Mouse (Mus musculus) adrenal gland, adult 18-20 months (tissue): ENCODE measurements at regions not wholly inside any gene's neighbourhood (a gene's known extent, or its start where the extent isn't known, plus 50 kb on each side); places are given as distances from the start of the nearest gene placed in this dataset.

Source experiments
- DNase-seq, 2 experiments: peaks; one replicate each; pipeline ENCODE4 v3.0.0; 2021 to 2022; ENCODE audit warnings: low spot score in 2 of 2

DNA sequence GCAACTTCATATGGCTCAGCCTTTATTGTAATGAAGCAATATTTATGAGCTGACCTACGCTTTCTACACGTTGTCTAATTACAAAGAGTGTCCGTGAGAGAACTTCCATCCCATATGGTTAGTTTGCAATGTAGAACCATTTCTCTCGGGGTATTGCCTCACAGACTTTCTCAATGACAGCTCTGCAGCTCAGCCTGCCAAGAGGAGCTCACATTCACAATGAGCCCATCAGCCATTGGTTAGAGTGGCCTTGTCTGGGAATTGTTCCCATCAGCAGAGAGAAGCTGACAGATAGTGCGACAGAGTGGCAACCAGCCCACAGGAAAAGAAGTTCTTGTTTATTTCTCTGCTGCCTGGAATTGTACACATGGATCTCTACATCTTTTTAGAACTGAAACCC lies 409.7 kb downstream of the Zfp704 start:
- DNase-seq = no peak

DNA sequence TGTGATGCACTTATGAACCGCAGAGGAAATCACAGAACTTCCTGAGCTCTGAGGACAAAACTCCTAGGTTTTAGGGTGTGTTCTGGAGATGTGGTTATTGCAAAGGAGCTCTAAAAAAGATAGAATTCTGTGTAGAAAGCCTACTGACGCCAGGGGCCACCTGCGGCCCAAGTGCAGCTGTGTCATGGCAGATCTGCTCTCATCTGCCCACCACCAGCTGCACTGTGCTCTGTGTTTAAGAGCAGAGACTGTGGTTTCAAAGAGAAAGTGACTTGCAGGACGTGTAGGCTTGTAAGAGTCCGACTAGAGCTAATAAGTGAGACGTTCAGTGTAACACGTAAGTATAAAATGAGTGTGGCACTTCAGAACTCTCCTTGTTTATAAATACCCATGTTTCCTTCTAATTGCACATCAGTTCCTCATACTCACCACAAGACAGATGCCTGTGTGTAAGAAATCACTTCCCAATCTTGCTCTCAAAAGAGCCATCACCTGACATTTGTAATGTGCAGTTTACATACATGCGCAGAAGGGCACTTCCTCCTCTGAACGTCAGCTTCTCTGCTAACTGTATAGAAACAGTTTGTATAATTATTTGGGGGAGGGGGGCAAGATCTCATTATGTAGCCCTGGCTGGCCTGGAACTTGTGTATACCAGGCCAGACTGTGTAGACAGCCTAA lies 411.1 kb downstream of the Zfp704 start:
- no peak for DNase-seq

DNA sequence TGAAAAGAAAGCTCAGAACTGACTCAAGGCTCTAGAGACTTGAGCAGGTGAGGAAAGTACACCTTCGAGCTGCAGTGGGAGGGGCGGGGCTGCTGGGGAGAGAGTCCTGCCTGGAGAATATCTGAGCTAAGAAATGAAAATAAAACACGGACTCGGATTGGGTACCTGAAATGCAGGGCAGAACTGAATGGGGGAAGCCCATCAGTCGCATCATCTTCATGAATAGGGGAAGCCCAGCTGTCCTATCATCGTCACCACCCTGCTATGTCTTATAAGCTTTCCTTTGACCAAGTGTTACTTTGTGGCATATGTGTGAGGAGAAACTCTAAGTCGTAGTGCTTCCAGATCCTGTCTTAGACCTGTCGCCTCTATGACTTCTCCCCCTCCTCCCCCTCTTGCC lies 414.1 kb downstream of the Zfp704 start:
- DNase-seq = no peak

DNA sequence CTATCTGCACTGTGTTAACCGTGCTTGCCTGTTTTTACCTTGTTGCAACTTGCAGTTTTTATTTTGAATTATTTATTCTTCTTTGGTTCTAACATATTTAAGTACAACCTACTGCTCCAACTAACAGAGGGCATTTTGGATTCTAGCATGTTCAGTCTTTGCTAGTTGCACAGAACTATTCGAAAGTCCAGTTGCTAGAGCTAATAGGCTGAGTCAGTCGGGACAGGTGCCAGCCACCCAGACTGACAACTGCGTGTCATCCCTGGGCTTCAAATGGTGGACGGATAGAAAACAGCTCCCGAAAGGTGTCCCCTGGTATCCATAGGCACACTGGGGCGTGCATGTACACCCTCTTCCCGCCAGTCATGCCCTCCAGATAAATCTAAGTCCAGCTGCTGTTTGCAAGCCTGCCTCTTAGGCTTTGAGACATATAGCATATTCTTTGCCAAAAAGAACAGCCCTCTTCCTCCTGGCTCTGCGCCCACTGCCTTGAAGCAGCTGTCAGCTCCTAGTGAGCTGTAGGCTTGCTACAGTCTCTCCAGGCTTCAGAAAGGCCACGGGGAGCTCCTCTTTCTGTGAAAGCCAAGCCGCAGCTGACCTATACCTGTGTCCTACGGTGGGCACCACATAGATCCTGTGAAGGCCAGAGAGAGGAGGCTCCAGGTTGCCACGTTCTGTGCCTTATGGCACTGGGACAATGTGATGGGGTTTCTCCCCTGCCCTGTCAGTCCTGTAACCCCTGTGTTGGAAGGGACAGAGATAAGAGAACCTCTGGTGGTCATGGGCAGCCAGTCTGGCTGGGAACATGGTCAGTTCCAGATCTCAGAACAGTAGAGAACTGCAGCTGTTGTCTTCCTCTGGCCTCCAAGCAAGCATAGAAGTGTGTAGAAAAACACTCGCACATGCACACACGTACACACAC lies 420.3 kb downstream of the Zfp704 start:
- peak in 1 of 2 experiments; percentile 44 for DNase-seq

DNA sequence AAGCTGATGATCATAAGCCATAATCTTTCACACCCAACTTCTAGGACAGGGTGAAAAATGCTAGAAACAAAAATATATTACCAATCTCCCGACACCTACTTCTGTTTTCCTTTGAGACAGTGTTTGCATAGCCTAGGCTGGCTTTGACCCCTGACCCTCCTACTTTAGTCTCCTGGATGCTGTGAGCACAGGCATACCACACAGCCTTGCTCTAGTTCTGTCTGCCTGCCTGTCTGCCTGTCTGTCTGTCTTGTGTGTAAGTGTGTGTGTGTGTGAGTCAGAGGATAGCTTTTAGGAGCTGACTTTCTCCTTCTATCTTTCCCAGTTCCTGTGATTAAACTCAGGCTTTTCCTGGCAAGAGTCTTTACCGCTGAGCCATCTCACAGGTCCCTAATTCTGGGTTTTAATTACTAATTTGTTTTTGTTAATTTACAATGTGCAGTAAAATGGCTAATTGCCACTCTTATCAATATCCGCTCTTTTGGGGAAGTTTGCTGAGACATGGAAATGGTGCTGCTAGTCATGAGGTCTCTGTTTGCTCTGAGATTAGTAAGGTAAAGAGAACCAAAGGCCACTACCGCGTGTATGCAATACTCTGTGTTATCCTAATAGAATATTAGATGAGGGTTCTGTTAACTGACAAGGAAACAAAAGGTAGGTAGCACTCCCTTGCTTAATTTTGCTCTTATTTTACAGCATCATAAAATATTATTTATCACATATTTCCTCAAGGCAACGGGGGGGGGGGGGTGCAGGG lies 423.3 kb downstream of the Zfp704 start:
- DNase-seq = no peak

DNA sequence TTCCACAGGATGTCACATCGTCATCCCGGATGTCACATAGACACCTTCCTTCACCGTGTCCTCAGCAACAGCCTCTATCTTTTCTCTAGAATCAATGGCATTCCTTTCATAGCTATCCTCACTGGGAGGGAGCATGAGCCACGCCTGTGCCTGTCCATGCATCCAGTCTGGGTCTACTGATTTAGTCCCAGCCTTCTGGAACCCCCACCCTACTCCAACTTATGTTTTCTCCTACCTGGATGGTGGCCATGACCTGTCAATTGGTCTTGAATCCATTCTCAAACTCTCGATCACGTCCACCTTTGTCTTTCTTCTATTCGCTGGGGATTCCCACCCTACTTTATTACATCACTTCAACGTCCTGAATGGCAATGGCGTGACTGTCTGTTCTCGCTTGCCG lies 428.3 kb downstream of the Zfp704 start:
- no peak for DNase-seq

DNA sequence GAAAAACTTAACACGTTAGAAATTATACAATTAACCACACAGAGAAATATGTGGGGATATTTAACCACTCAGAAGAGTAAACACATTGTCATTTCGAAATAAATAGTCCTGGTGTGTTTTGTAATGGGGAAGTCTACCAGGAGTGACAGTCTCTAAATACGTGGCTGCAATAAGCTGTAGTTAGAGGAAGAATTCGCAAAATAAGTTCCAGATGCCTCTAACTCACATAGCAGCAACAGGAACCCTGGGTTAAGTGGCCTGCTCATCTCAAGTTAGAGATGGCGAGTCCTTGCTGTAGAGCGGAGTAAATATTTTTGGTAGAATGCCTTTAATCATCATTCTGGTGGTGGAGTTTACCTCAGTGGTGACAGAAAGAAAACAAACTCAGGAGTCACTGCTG lies 430.2 kb downstream of the Zfp704 start:
- DNase-seq = no peak

DNA sequence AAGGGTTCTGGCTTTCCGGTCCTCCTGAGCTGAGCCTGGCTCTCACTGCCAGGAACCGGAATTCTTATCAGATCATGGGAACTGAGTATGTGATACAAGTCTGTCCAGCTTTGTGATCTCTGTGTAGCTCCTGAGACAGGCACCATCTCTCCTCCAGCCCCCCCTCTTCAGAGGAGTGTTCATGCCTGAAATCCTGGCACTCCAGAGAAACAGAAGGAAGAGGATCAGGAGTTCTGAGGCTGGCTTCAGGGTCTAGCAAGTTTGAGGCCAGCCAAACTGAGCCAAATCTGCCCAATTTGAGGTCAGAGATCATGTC lies 435.4 kb downstream of the Zfp704 start:
- no peak for DNase-seq

DNA sequence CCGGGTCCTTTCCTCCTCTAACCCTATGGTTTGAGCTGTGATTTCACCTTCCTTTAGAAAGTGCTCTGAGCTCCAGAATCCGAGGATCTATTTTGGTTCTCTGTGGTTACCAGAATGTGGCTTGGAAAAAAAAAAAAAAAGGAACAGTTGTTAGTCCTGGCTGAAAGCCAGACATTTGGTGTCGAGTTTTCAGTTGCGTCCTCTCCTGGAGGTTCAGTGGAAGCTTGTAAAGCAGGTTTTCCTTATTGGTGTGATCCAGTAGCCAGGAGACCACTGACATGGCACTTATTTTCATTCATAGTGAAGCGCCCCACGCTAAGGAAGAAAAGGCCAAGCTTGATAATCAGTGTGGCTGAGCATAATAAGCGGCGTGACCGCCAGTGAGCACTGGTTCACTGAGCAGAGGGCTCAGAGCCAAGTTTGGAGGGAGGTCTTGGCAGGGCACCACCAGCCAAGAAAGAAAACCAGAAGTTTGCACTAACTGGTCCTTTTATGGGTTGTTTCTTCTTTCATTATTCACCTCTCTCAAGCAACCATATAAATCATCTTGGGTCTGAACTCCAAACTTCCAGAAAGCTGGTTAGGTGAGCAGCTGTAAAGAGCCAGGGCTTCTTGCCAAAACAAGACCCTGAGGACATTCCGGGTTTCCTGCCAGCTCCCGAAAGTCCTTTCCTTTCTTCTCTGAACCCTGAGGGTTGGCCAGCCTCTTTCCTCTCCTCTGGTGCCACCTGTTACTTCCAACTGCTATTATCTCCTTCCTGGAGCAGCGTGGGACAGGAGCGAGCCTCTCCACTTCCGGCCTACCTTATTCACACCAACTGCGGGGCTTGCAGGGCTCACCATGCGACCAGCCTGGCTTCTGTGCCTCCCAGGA lies 436.0 kb downstream of the Zfp704 start:
- DNase-seq = peak; percentile 19 to 25

DNA sequence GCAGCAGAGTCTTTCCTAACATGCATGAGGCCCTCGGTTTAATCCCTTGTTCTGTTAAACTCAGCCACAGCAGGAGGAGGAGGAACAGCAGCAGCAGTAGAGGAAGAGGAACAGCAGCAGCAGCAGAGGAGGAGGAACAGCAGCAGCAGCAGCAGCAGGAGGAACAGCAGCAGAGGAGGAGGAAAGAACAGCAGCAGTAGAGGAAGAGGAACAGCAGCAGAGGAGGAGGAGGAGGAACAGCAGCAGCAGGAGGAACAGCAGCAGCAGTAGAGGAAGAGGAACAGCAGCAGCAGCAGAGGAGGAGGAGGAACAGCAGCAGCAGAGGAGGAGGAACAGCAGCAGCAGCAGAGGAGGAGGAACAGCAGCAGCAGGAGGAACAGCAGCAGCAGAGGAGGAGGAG lies 437.9 kb downstream of the Zfp704 start:
- no peak for DNase-seq

DNA sequence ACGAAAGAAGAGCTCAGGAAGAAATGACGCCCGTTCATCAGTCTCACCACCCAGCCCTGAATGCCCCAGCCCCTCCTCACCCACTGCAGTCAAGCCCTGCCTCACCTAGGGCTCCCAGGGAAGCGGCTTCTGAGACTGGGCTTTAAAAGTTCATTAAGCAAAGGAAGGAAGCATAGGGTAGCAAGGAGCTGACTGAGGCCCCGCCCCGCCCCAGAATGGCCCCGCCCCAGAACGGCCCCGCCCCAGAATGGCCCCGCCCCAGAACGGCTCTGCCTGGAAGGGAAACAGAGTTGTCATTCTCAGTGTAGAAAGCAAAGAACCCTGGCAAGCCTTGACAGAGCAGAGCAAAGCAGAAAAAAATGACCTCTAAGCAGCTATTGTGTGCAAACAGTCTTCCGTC lies 440.9 kb downstream of the Zfp704 start:
- DNase-seq = no peak

DNA sequence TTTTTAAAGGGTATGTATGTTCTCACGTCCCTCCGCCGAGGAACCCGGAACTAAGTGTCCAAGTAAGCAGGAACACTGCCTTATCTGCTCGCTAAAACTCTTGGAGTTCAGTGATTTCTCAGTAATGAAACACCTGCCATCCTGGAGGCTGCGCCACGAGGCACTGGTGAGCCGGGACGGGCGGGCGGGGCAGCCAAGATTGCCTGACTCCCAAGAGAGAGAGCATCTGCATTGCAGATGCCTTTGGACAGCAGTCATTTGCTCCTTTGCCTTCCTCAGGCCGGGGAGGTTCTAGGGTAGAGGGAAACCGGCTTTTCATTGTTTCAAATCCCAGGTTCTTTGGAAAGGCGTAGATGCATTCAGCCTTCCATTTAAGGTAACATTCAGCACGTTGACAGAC lies 450.8 kb downstream of the Zfp704 start:
- no peak for DNase-seq

DNA sequence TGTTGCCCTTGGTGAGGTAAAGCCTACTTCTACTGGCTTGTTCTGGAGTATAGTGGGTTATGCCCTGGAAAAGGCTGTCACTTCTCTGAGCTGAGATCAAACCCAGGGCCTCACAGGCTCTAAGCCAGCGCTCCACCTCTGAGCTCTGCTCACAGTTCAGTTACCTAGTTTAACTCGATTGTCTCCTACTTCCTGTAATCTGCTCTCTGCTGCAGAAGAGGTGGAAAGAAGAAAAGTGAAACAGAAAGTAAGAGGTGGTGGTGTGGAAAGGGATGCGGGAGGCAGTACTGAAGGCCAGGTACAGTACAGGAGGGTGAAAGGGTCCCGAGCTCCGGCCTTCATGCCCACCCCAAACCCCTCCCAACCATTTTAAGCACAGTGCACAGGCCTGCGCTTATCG lies 455.7 kb downstream of the Zfp704 start:
- no peak for DNase-seq

DNA sequence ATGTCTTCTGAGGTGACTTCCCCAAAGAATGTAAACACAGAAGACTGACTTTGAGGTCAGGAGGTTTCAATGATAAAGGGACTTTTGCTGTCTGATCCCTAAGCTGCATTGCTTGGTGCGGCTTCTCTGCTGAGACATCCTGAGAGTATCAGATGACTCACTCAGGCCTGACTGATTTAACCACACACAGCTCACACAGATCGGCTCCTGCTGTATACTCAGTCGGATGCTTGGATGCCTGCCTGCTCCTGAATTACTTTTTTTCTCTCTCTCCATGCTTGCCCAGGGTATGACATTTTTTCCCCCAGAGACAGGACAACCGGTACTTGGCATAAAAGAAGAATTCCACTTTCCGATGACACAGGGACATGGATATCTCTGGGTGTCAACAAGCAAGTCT lies 456.2 kb downstream of the Zfp704 start:
- no peak for DNase-seq

DNA sequence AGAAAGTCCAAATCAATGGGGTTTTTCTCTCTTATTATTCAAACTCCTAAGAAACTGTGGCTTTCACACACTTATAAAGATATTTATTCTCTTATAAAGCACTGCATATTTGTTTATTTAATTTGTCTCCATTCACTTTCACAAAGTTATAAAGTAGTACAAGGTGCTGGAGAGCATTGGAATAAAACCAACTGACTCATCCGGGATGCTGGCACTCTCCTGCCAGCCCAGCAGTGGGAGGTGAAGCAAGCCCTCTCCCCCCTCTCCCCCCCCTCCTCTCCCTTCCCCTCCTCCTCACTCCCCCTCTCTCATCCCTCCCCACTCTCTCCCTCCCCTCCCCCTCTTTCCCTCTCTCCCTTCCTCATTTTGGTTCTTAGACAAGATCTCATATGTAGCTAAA lies 457.6 kb downstream of the Zfp704 start:
- DNase-seq = no peak

DNA sequence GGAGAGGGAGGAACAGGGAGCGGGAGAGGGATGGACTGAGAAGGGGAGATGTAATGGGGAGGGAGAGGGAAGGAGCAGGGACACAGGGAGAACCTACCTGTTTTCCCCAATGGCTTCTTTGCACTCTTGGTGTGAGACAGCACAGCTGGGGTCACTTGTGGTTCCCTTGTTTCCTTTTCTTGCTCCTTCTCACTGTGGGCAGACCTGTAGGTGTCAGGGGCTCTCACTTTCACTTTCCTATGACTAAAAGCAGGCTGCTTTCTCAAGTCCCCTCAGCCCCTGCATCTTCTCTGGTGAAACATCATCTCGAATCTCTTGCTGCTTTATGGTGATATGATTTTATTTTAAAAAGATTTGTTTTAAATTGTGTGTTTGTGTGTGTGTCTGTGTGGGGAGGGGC lies 458.3 kb downstream of the Zfp704 start:
- no peak for DNase-seq

DNA sequence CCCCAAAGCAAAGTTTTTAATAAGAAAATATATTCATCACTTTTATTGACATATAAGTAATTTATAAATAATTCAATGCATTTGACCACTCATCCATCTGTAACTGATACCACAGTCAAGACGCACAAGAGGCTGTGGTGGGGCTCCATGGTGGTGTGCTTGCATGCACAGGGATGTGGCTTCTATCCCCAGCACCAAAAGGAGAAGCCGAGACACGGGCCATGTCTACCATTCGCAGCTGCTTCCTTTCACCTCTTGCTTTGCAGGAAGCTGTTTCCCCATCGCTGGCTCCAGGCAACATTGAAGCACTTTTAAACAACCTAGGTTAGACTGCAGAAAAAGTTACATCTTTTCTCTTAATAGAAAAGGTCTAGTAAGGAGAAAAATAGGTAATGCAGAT lies 461.3 kb downstream of the Zfp704 start:
- no peak for DNase-seq

DNA sequence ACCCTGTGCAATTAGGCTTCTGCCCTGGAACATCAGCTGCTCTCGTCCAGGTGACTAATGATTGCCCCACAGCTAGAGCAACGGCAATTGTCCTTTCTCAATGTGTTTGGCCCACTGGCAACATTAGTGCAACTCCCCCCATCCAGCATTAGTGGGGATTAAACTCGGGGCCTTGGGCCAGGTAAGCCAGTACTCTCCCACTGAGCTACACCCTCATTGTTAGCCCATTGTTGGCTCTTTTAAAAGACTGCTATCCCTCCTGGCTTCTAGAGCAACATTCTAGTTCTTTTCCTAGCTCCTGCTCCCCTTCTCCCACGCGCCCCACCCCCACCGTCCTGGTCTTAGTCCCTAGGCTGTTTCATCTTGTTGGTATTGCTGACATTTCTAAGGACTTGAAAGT lies 463.4 kb downstream of the Zfp704 start:
- no peak for DNase-seq

DNA sequence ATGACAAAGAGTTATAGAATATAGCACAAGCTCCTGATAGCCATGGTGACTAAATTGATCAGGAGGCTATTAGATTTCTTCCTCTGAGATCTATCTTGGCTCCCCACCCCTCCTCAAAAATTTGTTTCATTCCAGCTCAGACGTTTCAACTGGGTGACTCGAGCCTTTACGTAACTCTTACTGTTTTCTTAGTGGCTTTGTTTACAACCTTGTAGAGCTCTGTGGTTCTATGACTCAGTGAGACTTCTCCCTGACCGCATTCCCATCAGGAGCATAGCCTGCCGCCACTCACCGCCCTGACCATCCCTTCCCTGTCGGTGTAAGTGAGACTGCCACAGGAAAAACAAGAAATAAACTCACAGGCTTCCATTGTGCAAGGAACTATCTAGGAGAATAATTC lies 464.3 kb downstream of the Zfp704 start:
- no peak for DNase-seq

DNA sequence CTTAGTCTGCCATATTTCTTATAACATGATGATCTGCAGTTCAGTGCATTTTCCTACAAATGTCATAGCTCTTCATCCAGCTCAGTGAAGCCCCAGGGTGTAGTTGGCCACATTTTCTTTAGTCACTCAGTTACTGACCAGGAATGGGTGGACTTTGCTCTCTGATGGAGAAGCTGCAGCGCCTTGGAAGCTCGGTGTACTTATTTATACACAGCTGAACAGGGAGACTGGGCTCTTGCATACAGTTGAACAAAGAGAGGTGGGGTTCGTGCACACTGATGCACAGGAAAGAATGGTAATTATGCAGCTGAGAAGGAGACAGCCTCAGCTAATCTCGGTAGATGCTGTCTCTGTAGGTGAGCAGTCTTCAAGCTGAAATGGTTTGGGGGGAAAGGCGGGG lies 468.0 kb downstream of the Zfp704 start:
- no peak for DNase-seq
